Mouse (Mus musculus): ENCODE results near the gene Lrrc4. TPM values are rescaled to one million over a fixed set of nuclear protein-coding genes. Genes with fewer than 3 reads are reported as not detected.

Lrrc4 gene
- polyA plus RNA-seq, 2 experiments = 0.61 to 0.99 TPM

- Histone ChIP-seq H3K9ac (ENCODE audit: low read depth, low read length, severe bottlenecking) (no peak overlapping the region), H3K27ac (replicated peaks; ENCODE audit: low read depth, low read length) (no peak overlapping the region), H3K27me3 (ENCODE audit: control insufficient read depth, insufficient read depth, low read length) (no peaks in the 10 kb centered on the region), H3K36me3 (ENCODE audit: control insufficient read depth, insufficient read depth, low read length) (peaks cover 12% of the 10 kb centered on the region; the same call in 1 of the 2 replicates), H3K4me1 (ENCODE audit: control insufficient read depth, insufficient read depth, low read length) (0 out of 2 replicates have a peak, but pooled peaks cover 3% of the 10 kb centered on the region), H3K4me3 (replicated peaks; ENCODE audit: low read length) (no peak overlapping the region), H3K9me3 (ENCODE audit: control insufficient read depth, low read length) (no peaks in the 10 kb centered on the region), H3K4me2 (replicated peaks; ENCODE audit: low read depth, low read length, severe bottlenecking) (no peak overlapping the region)
- ATAC-seq (ENCODE audit: low FRiP score, low read depth) = no peak
- TF ChIP-seq POLR2A (IDR thresholded peaks at IDR 0.05; ENCODE audit: borderline replicate concordance, extremely low read depth, insufficient read depth, insufficient read length) = no peak
- 14% methylated on average over 3 of the region's 3 CpGs for WGBS
- DNase-seq (ENCODE audit: low spot score) = no peak
Observed at GRCm38 (mm10) chr6:28729236-28729635, 102.3 kb downstream of the Lrrc4 start.

- no peak overlapping the region for H3K27ac ChIP-seq (replicated peaks; ENCODE audit: low read depth, low read length)
- ATAC-seq (ENCODE audit: low FRiP score, low read depth) = no peak
- 84% methylated on average over 5 of the region's 5 CpGs for WGBS
Observed at GRCm38 (mm10) chr6:28724776-28725175, 106.8 kb downstream of the Lrrc4 start.

DNA sequence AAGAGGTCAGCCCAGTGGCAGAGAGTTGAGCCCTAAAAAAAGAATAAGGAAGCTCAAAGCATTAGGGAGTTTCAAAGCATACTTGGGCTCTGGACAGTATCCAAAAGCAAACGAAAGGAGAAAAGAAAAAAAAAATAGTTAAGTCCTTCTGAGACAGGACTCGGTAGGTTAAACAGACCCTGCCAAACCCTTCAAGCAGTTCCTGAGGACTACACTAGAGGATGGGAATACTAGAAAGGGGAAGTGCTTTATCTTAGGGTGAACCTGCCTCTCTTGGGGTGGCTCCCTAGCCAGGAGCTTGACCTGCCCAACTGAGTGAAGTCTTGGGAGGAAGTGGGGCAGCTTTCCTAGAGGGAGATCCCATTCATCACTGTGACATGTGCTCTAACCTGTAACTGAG lies 108.5 kb downstream of the Lrrc4 start:
- TF ChIP-seq POLR2A (IDR thresholded peaks at IDR 0.05; ENCODE audit: borderline replicate concordance, extremely low read depth, insufficient read depth, insufficient read length) = no peak
- WGBS = 33% methylated on average over 2 of the region's 2 CpGs
- H3K4me3 ChIP-seq (replicated peaks; ENCODE audit: low read length) = no peak overlapping the region
- ATAC-seq (ENCODE audit: low FRiP score, low read depth) (no peak), DNase-seq (ENCODE audit: low spot score) (no peak)
- no peak overlapping the region for H3K27ac ChIP-seq (replicated peaks; ENCODE audit: low read depth, low read length)
- H3K9me3 ChIP-seq (ENCODE audit: control insufficient read depth, low read length) = no peaks in the 10 kb centered on the region
- H3K36me3 ChIP-seq (ENCODE audit: control insufficient read depth, insufficient read depth, low read length) = peaks cover 7% of the 10 kb centered on the region; the same call in 1 of the 2 replicates
- no peak overlapping the region for H3K4me2 ChIP-seq (replicated peaks; ENCODE audit: low read depth, low read length, severe bottlenecking)
- H3K4me1 ChIP-seq (ENCODE audit: control insufficient read depth, insufficient read depth, low read length) = no peaks in the 10 kb centered on the region
- H3K27me3 ChIP-seq (ENCODE audit: control insufficient read depth, insufficient read depth, low read length) = no peaks in the 10 kb centered on the region
- H3K9ac ChIP-seq (ENCODE audit: low read depth, low read length, severe bottlenecking) = no peak overlapping the region

More at GRCm38 (mm10) chr6:28724776-28725175, 106.8 kb downstream of the Lrrc4 start:
- 0 out of 2 replicates have a peak, but pooled peaks cover 3% of the 10 kb centered on the region for H3K4me1 ChIP-seq (ENCODE audit: control insufficient read depth, insufficient read depth, low read length)
- no peak for TF ChIP-seq POLR2A (IDR thresholded peaks at IDR 0.05; ENCODE audit: borderline replicate concordance, extremely low read depth, insufficient read depth, insufficient read length)
- H3K9me3 ChIP-seq (ENCODE audit: control insufficient read depth, low read length) = no peaks in the 10 kb centered on the region
- no peak overlapping the region for H3K4me3 ChIP-seq (replicated peaks; ENCODE audit: low read length)
- DNase-seq (ENCODE audit: low spot score) = no peak
- H3K4me2 ChIP-seq (replicated peaks; ENCODE audit: low read depth, low read length, severe bottlenecking) = no peak overlapping the region
- no peaks in the 10 kb centered on the region for H3K27me3 ChIP-seq (ENCODE audit: control insufficient read depth, insufficient read depth, low read length)
- no peak overlapping the region for H3K9ac ChIP-seq (ENCODE audit: low read depth, low read length, severe bottlenecking)
- H3K36me3 ChIP-seq (ENCODE audit: control insufficient read depth, insufficient read depth, low read length) = peaks cover 7% of the 10 kb centered on the region; the same call in 1 of the 2 replicates

GRCm38 (mm10) chr6:28720391-28721171 lies 111.0 kb downstream of the Lrrc4 start:
- H3K9me3 ChIP-seq (ENCODE audit: control insufficient read depth, low read length) = no peaks in the 10 kb centered on the region
- H3K4me1 ChIP-seq (ENCODE audit: control insufficient read depth, insufficient read depth, low read length) = no peaks in the 10 kb centered on the region
- DNase-seq (ENCODE audit: low spot score) = no peak
- H3K36me3 ChIP-seq (ENCODE audit: control insufficient read depth, insufficient read depth, low read length) = peaks cover 3% of the 10 kb centered on the region; the same call in 1 of the 2 replicates
- no peak overlapping the region for H3K4me2 ChIP-seq (replicated peaks; ENCODE audit: low read depth, low read length, severe bottlenecking)
- H3K9ac ChIP-seq (ENCODE audit: low read depth, low read length, severe bottlenecking) = no peak overlapping the region
- H3K4me3 ChIP-seq (replicated peaks; ENCODE audit: low read length) = no peak overlapping the region
- H3K27ac ChIP-seq (replicated peaks; ENCODE audit: low read depth, low read length) = no peak overlapping the region
- H3K27me3 ChIP-seq (ENCODE audit: control insufficient read depth, insufficient read depth, low read length) = no peaks in the 10 kb centered on the region
- no peak for ATAC-seq (ENCODE audit: low FRiP score, low read depth)
- WGBS = 93% methylated on average over 9 of the region's 9 CpGs
- TF ChIP-seq POLR2A (IDR thresholded peaks at IDR 0.05; ENCODE audit: borderline replicate concordance, extremely low read depth, insufficient read depth, insufficient read length) = no peak

DNA sequence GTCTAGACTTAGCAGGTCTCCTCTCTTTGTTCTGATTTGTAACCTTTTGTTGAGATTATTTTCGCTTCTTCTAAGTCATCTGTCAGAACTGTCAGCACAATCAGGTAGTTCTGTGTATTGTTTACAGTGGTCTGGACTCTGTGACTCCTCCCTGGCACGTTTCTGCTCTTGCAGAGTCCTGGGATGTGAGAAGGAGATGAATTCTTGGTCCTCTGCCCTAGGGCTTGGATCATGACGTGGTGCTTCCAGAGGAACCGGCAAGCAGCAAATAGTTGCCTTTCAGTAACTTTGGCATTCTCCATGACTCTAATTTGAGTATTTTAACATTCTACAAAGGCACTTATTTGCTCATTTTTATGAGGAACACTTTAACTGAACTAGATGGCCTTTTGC lies 113.7 kb downstream of the Lrrc4 start:
- Histone ChIP-seq H3K9me3 (ENCODE audit: control insufficient read depth, low read length) (no peaks in the 10 kb centered on the region), H3K27me3 (ENCODE audit: control insufficient read depth, insufficient read depth, low read length) (no peaks in the 10 kb centered on the region), H3K27ac (replicated peaks; ENCODE audit: low read depth, low read length) (no peak overlapping the region), H3K4me1 (ENCODE audit: control insufficient read depth, insufficient read depth, low read length) (no peaks in the 10 kb centered on the region), H3K4me2 (replicated peaks; ENCODE audit: low read depth, low read length, severe bottlenecking) (no peak overlapping the region), H3K4me3 (replicated peaks; ENCODE audit: low read length) (no peak overlapping the region), H3K9ac (ENCODE audit: low read depth, low read length, severe bottlenecking) (no peak overlapping the region), H3K36me3 (ENCODE audit: control insufficient read depth, insufficient read depth, low read length) (peaks cover 2% of the 10 kb centered on the region; the same call in 1 of the 2 replicates)
- DNase-seq (ENCODE audit: low spot score) = no peak
- ATAC-seq (ENCODE audit: low FRiP score, low read depth) = no peak
- 51% methylated on average over 4 of the region's 4 CpGs for WGBS
- TF ChIP-seq POLR2A (IDR thresholded peaks at IDR 0.05; ENCODE audit: borderline replicate concordance, extremely low read depth, insufficient read depth, insufficient read length) = no peak

Measured in limb, embryonic 14.5 days (tissue).